Mouse (Mus musculus) stomach, postnatal 0 days (tissue): ENCODE results near the gene Cyp27b1.

Source experiments
- CTCF ChIP-seq: IDR thresholded peaks from 2 replicates; pipeline ENCODE4 v1.5.1; 2016; ENCODE audit warnings: antibody characterized with exemption, low read depth, mild to moderate bottlenecking, moderate library complexity
- EP300 ChIP-seq: optimal IDR thresholded peaks from 2 replicates; pipeline ENCODE3; 2016; ENCODE audit warnings: antibody characterized with exemption

GRCm38 (mm10) chr10:127033301-127033741 lies 14.7 kb upstream of the Cyp27b1 start:
- no peak for TF ChIP-seq EP300
- no peak for TF ChIP-seq CTCF
